Mouse (Mus musculus) induced T-regulatory cell, adult 2 months (primary cell): ENCODE measurements around the gene Rnf19b.
A peak's percentile ranks its signal among the peaks of the same experiment; 100 is the strongest.

Experiments used
- DNase-seq: peaks from one replicate; pipeline ENCODE4 v3.0.0-alpha.2; 2012; ENCODE audit warnings: low read depth

The Rnf19b gene

DNA sequence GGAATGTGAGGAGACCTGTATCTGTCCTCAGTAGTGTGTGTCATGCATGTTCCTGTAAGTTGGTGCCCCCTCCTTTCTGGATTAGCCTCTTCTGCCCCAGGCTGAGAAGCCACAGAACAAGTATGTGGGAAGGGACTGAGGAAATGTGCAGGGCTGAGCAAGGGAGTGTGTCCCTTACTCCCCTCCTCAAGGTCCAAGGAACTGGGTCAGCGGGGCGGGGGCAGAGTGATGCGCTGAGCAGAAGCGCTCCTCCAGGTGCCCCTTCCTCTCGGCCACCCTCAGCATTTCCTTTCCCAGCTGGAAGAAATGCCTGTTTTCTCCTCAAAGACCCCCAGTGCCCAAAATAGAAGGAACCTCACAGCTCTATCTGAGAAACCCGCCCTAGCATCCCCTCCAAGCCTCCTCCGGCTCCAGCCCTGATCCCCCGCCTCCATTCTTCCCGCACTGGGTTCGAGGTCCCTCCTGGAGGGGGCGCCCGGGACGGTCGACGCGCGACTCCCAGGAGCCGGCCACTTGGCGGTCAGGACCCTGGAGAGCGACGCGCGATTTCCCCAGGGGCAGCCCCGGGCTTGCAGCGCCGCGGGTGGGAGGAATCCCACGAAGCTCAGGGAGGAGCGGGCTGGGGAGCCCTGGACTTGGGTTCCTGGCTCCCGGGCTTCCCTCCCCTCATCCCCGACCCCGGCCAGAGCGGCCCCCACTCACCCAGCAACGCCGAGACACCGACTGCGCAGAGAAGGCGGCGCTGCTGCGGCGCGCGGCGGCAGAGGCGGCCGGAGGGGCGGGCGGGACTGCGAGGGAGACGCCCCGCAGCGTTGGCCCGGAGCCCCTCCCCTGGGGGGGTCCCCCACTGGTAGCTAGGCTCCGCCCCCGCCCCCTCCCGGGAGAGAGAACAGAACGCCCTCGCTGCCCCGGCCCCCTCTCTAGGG is 62.7 kb downstream of the Rnf19b start:
- peak; percentile 80 for DNase-seq

GRCm38 (mm10) chr4:129121569-129122086 is 63.6 kb downstream of the Rnf19b start, which contains the start of gene Hpca:
Gene Hpca, minus strand, starts transcription at chr4:129122036.
- no peak for DNase-seq

DNA sequence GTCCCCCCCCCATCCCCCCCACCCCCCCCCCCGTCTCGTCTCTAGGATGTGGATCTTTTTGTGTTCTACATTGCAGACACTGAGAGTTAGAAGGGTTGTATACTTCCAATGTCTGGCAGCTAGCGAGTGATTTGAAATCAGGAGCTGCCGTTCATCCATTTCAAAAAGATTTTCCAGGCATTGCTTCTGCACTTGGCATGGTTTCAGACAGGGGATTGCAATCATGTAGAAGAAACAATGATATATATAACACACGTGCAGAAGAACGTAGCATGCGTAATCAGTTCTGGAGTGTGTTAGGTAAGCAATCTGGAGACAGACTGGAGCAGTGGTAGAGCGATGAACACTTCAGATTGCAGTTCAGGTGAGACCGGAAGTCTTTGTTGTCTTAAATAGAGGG is 64.0 kb downstream of the Rnf19b start:
- peak; percentile 23 for DNase-seq

GRCm38 (mm10) chr4:129122719-129123118 is 64.6 kb downstream of the Rnf19b start:
- DNase-seq: no peak

DNA sequence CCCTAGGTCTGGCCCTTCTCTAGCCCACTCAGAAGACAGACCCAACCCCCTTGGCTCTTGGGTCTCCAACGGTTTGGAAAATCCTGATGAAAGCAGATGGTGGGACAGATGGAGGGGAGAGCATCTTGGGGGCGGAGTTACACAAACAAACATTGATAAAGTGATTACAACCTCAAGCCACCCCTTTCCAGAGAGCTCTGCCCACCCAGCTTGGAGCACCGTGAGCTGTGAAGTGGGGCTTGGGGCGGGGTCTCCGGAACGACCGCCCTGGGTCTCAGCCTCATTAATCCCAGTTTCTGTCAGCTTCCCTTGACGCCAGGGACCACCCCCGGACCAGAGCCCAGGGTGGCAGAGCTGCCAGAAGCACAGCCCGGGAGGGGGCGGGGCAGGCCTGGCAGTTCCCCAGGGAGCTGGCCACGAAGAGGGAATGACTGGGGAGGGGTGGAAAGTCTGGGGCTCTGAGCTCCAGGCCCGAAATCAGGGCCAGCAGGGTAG is 66.6 kb downstream of the Rnf19b start:
- no peak for DNase-seq

DNA sequence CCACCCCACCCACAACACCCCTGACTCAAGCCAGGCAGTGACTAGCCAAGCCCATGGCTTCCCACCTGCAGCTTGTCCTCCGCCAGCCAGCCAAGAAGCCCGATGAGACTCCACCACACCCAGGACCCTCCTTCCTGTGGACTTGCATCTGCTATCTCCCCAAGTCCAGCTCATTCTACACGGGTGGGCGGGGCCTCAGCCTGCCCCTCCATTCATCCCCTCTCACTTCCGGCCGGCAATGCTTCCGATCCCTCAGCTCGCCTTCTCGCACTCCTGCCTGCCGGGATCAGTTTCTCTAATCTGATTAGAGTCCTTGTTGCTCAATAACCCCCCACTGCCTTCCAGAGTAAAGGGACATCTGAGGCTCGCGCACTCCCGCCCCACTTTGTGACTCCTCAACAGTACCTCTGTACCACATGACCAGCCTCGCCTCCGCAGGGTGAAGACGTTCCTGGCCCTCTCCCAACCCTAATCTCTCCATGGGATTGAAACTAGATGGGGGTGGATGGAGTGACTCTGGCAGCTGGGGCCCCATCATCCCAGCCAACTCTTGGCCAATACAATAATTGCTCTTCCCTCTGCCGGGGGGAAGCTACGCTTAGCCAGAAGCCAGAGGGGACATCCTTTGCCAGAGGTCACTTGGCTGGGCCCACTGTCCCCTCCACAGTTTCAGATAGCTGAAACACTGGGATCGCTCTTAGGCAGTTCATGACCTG is 67.8 kb downstream of the Rnf19b start:
- DNase-seq: no peak

- DNase-seq: no peak
These were observed 70.7 kb downstream of the Rnf19b start for GRCm38 (mm10) chr4:129128582-129129338.

- DNase-seq: peak; percentile 32
These were observed 71.3 kb downstream of the Rnf19b start for GRCm38 (mm10) chr4:129129387-129129786.

- peak; percentile 86 for DNase-seq
These were observed 72.1 kb downstream of the Rnf19b start for GRCm38 (mm10) chr4:129130149-129130548.

DNA sequence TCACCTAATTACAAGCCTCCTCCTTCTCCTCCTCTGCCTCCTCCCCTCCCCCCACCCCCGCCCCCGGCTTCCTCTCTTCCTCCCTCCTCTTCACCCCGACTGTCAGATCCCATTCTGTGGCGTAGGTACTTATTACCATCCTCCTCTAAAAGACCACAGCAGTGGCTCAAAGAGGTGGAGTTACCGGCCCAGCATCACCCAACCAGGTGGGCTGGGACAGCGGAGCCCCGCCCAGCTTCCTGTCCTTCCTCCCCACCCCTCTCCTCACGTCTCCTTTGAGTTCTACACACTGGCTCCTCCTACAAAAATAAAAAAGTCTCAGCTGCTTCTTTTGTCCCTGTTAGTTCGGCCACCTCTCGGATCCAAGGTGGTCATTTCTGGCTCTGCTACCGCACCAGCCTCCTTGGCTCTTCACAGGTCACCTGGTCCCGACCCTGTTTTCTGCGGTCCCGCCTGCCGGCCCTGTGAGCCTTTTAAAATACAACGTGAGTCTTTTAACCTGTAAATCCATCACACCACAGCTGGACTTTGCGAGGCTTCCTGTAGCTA is 72.8 kb downstream of the Rnf19b start:
- peak; percentile 90 for DNase-seq

- DNase-seq: peak; percentile 85
These were observed 76.9 kb downstream of the Rnf19b start for GRCm38 (mm10) chr4:129134799-129135585.
